Mouse (Mus musculus) mature B cell (primary cell): Measurements from ENCODE around the gene Ccdc88a.

Source experiments
- in situ Hi-C: fragments of 300-500 bp; cut with MboI; formaldehyde crosslinking; loops from 2 replicates; pipeline ENCODE4 v1.14.3; 2019

The Ccdc88a gene

DNA sequence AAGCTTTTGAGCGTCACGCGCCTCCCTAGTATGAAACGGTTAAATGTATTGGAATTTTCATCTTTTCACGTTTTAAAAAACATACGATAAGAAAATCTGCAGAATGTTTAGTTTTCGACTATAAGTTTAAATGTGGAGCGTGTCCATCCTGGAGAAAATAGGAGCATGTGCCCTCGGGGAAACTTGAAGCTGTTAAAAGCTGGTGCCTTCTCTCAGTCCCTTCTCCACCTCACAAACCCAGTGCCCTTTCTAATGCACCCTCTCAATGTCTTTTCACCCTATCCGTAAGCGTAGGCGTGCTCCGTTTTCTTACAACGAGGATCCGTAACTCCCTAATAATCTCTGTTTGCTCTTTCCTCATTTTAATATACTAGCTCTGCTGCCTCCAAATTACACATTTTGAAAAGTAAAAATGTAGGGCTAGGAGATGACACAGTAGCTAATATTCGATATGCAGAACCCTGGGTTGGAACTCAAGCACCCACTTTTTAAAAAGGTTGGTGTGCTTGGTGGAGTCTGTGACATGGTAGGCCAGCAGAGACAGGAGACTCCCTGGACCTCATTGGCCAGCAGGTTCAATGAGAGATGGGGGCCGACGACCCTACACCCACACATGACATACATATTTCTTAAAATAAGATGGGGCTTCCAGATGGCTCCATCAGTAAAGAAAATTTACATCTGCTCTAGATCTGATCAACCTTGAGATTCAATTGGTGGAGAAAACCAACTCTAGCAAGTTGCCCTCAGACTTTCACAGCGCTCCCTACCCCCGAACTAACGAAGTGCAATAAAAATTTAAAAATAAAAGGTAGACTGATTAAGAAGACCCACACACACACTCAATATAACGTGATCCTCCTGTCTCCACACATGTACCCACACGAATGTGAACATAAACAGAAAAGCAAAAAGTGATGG, 175.3 kb downstream of the Ccdc88a start:
- in situ Hi-C loops, result no loop called here

DNA sequence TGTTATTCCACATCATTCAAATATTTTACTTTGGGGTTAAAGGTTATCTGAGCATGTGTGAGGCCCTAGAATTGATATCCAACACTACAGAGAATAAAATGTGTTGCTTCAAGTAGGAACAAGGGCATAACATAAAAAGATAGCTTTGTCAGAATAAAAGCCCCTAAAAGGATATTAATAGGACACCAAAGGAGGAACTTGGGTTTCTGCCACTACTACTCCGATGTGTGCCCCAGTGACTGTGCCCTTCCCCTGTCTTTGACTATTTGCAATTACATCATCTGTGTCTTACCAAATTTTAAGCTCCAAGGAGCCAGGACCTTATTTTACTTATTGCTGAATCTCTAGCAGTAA, 175.9 kb downstream of the Ccdc88a start:
- in situ Hi-C loops, result no loop called here
